ENCODE assay signal across 8 mouse cellular contexts in genomic region chr10:68353692-68354232, GRCm38 (mm10).
A peak's percentile ranks its signal among the peaks of the same experiment; 100 is the strongest.
DNase-seq lines count a peak whose midpoint lies in the region; ATAC-seq lines count a peak whose summit lies in the region.

No protein-coding gene starts in this region.

- peaks cover 47% of the 10 kb centered on the region for H3K4me1 ChIP-seq in limb, embryonic 12.5 days (replicated peaks)

- H3K4me3 ChIP-seq in limb, embryonic 12.5 days (replicated peaks) = no peak overlapping the region

- H3K9me3 ChIP-seq in limb, embryonic 12.5 days = no peaks in the 10 kb centered on the region

- 43% methylated on average over 18 of the region's 18 CpGs for WGBS in limb, embryonic 12.5 days

- H3K9ac ChIP-seq in limb, embryonic 12.5 days (replicated peaks) = no peak overlapping the region

- H3K27ac ChIP-seq in limb, embryonic 12.5 days = peak overlapping the region; percentile 73

- ATAC-seq in limb, embryonic 12.5 days (ENCODE audit: insufficient number of reproducible peaks, insufficient read depth, low FRiP score, low TSS enrichment, low read depth) = no peak

- DNase-seq in adrenal gland, postnatal 10 days = peak; percentile 26
- no peak for DNase-seq in adrenal gland, postnatal 4 days (ENCODE audit: low spot score in 2 of 2)
- peak; percentile 23 for DNase-seq in urinary bladder, postnatal 36 days (ENCODE audit: low spot score in 2 of 2)
- no peak for DNase-seq in urinary bladder, adult 18-20 months (ENCODE audit: low spot score in 2 of 2)
- DNase-seq in testis, postnatal 14 days (ENCODE audit: low spot score) = peak; percentile 21
- no peak for DNase-seq in cerebellum, postnatal 4 days (ENCODE audit: low spot score in 2 of 2)
- no peak for DNase-seq in right cerebral cortex, adult 2 months (ENCODE audit: low spot score in 2 of 2)

- H3K4me2 ChIP-seq in limb, embryonic 12.5 days = peak overlapping the region; percentile 38

- no peaks in the 10 kb centered on the region for H3K27me3 ChIP-seq in limb, embryonic 12.5 days

- H3K36me3 ChIP-seq in limb, embryonic 12.5 days = no peaks in the 10 kb centered on the region

Comparison
In these comparisons a context has a peak if more than half of its experiments do, and no peak if none do; other contexts are left out.
1. DNase-seq: peak in adrenal gland, postnatal 10 days (single experiment), urinary bladder, postnatal 36 days (2 of 2) and testis, postnatal 14 days (single experiment); none in adrenal gland, postnatal 4 days (0 of 2), urinary bladder, adult 18-20 months (0 of 2), cerebellum, postnatal 4 days (0 of 2) and right cerebral cortex, adult 2 months (0 of 2).